Mouse (Mus musculus) cerebellum, adult 9-11 months (tissue): ENCODE measurements around the gene Usb1.
A peak's percentile ranks its signal among the peaks of the same experiment; 100 is the strongest.

Experiments used
- DNase-seq: peaks from one replicate; pipeline ENCODE4 v3.0.0; 2022

Usb1 gene

GRCm38 (mm10) chr8:95336363-95336762 lies 4.3 kb downstream of the Usb1 start:
- DNase-seq = no peak

- no peak for DNase-seq
Observed at GRCm38 (mm10) chr8:95341721-95342120, 9.6 kb downstream of the Usb1 start.

- DNase-seq = no peak
Observed at GRCm38 (mm10) chr8:95344668-95345067, 12.6 kb downstream of the Usb1 start.

GRCm38 (mm10) chr8:95346643-95347545 lies 14.8 kb downstream of the Usb1 start:
- no peak for DNase-seq

GRCm38 (mm10) chr8:95348356-95348755 lies 16.3 kb downstream of the Usb1 start:
- DNase-seq = no peak

- DNase-seq = peak; percentile 38
Observed at GRCm38 (mm10) chr8:95348811-95349630, 16.9 kb downstream of the Usb1 start.

GRCm38 (mm10) chr8:95351461-95351860 lies 19.4 kb downstream of the Usb1 start:
- DNase-seq = no peak

- peak; percentile 30 for DNase-seq
Observed at GRCm38 (mm10) chr8:95352151-95352870, 20.2 kb downstream of the Usb1 start, which contains the start of gene Mmp15. Gene Mmp15, plus strand, starts transcription at chr8:95352268.

GRCm38 (mm10) chr8:95352871-95353866 lies 21.1 kb downstream of the Usb1 start:
- peak; percentile 28 for DNase-seq

- DNase-seq = no peak
Observed at GRCm38 (mm10) chr8:95354606-95355005, 22.5 kb downstream of the Usb1 start.

- DNase-seq = no peak
Observed at GRCm38 (mm10) chr8:95358550-95359411, 26.7 kb downstream of the Usb1 start.

- no peak for DNase-seq
Observed at GRCm38 (mm10) chr8:95360181-95361015, 28.3 kb downstream of the Usb1 start.

GRCm38 (mm10) chr8:95361016-95361341 lies 28.9 kb downstream of the Usb1 start:
- no peak for DNase-seq

- DNase-seq = no peak
Observed at GRCm38 (mm10) chr8:95362272-95362671, 30.2 kb downstream of the Usb1 start.

GRCm38 (mm10) chr8:95363849-95364248 lies 31.8 kb downstream of the Usb1 start:
- no peak for DNase-seq

- DNase-seq = no peak
Observed at GRCm38 (mm10) chr8:95369581-95370326, 37.7 kb downstream of the Usb1 start.

- no peak for DNase-seq
Observed at GRCm38 (mm10) chr8:95373389-95374002, 41.4 kb downstream of the Usb1 start.

GRCm38 (mm10) chr8:95374429-95374828 lies 42.3 kb downstream of the Usb1 start:
- DNase-seq = no peak
